Mouse (Mus musculus) embryonic facial prominence, embryonic 15.5 days (tissue): ENCODE data around the gene Ninj1. TPM values are rescaled to one million over a fixed set of nuclear protein-coding genes. Genes with fewer than 3 reads are reported as not detected.

Experiments used
- ATAC-seq: fragments of 200-750 bp; cut with Nextera tagmentation; 2 replicates; pipeline ENCODE4 v1.8.0; 2017; ENCODE audit warnings: low read depth, moderate TSS enrichment; ENCODE audit not compliant: insufficient number of reproducible peaks, low FRiP score, low TSS enrichment
- H3K27ac ChIP-seq: fragments of 300-500 bp; sonication (generic); replicated peaks from 2 replicates; pipeline ENCODE4 v1.5.1; 2015; ENCODE audit warnings: mild to moderate bottlenecking, inconsistent platforms
- H3K27me3 ChIP-seq: fragments of 300-500 bp; sonication (generic); 2 replicates; pipeline ENCODE4 v1.6.1; 2015; ENCODE audit warnings: inconsistent platforms
- H3K36me3 ChIP-seq: fragments of 300-500 bp; sonication (generic); 2 replicates; pipeline ENCODE4 v1.6.1; 2015; ENCODE audit warnings: mild to moderate bottlenecking, inconsistent platforms
- H3K4me1 ChIP-seq: fragments of 300-500 bp; sonication (generic); 2 replicates; pipeline ENCODE4 v1.6.1; 2015; ENCODE audit warnings: inconsistent platforms
- H3K4me2 ChIP-seq: fragments of 300-500 bp; sonication (generic); replicated peaks from 2 replicates; pipeline ENCODE4 v1.6.1; 2015; ENCODE audit warnings: mild to moderate bottlenecking, inconsistent platforms
- H3K4me3 ChIP-seq: fragments of 300-500 bp; sonication (generic); replicated peaks from 2 replicates; pipeline ENCODE4 v1.5.1; 2015; ENCODE audit warnings: mild to moderate bottlenecking, inconsistent platforms
- H3K9ac ChIP-seq: fragments of 300-500 bp; sonication (generic); 2 replicates; pipeline ENCODE4 v1.6.1; 2015; ENCODE audit warnings: inconsistent platforms
- H3K9me3 ChIP-seq: fragments of 300-500 bp; sonication (generic); replicated peaks from 2 replicates; pipeline ENCODE4 v1.6.1; 2016; ENCODE audit warnings: inconsistent platforms
- WGBS: fragments of 180-500 bp; shearing (Covaris S2); methylation state at CpG from one replicate; pipeline ENCODE4 v1.1.7; 2015; 5-methylcytosine and 5-hydroxymethylcytosine counted together
- polyA plus RNA-seq: library from polyadenylated mRNA; unstranded; fragments of >200 nt; fragmentation: Nextera tagmentation; extraction: Ambion mirVana; gene quantifications from 2 replicates; pipeline ENCODE4 v1.2.1, GENCODE M21; 2015

Ninj1 gene
- polyA plus RNA-seq, 1 experiment from 2014 or later = 62.7 TPM

DNA sequence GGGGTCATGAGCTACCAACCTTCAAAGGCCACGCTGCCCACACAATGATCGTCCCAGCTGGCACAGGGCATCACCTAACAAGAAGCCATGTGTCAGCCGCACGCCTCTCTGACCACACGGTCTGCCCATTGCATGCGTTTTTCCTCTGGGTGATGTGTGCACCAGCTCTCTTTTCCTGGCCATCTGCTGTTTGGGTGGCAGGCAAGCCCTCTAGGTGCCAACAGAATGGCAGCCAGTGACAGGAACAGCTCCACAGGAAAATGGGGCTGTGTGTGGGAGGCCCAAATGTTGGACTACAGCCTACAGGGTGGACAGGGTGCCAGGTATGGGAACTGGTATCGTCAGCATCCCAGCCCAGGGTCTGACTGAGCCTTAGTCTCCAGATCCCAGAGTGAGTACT lies 14.9 kb upstream of the Ninj1 start:
- ATAC-seq = 0 out of 2 replicates have a peak, but pooled peaks have one; percentile 13

DNA sequence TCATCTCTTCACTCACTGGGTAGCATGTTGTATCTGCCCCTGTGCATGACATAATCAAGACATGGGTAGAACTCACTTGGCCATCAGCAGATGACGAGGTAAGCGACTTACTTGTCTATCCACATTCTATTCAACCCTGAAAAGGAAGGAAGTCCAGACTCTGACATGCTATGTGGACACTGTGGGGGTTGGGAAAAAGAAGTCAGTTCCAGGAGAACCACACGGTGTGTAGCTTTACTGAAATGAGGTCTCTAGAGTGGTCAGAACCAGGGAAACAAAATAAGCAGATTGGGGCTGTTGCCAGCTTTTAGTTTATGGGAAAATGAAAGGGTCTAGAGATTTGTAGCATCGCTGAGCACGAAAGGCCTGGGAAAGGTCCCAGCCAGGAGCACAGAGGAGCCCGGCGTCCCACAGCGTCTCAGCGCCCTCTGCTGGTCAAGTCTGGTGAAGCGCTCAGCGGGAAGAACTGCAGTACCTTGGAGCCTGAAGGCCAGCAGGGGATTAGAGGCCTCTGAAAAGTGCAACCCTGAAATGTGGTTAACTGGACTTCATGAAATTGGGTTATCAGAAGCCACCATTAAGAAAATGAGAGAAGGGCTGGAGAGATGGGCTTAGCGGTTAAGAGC lies 14.2 kb upstream of the Ninj1 start:
- no peak overlapping the region for H3K4me2 ChIP-seq
- no peak overlapping the region for H3K9ac ChIP-seq
- H3K4me1 ChIP-seq = peaks cover 4% of the 10 kb centered on the region; the same call in 1 of the 2 replicates
- ATAC-seq = peak; percentile 73
- no peaks in the 10 kb centered on the region for H3K36me3 ChIP-seq
- WGBS = 7% methylated on average over 12 of the region's 12 CpGs
- H3K27ac ChIP-seq = no peak overlapping the region
- no peaks in the 10 kb centered on the region for H3K9me3 ChIP-seq
- no peak overlapping the region for H3K4me3 ChIP-seq
- H3K27me3 ChIP-seq = no peaks in the 10 kb centered on the region

More for the DNA sequence above, 14.9 kb upstream of the Ninj1 start:
- H3K4me1 ChIP-seq = peaks cover 4% of the 10 kb centered on the region; the same call in 1 of the 2 replicates
- 85% methylated on average over 7 of the region's 7 CpGs for WGBS
- no peaks in the 10 kb centered on the region for H3K9me3 ChIP-seq
- no peaks in the 10 kb centered on the region for H3K27me3 ChIP-seq
- no peaks in the 10 kb centered on the region for H3K36me3 ChIP-seq
- H3K4me3 ChIP-seq = no peak overlapping the region
- H3K9ac ChIP-seq = no peak overlapping the region
- H3K27ac ChIP-seq = no peak overlapping the region
- no peak overlapping the region for H3K4me2 ChIP-seq

- ATAC-seq = no peak
- Histone ChIP-seq H3K4me2 (no peak overlapping the region), H3K9ac (no peak overlapping the region), H3K4me1 (peaks cover 14% of the 10 kb centered on the region), H3K4me3 (no peak overlapping the region), H3K9me3 (no peaks in the 10 kb centered on the region), H3K36me3 (no peaks in the 10 kb centered on the region), H3K27ac (no peak overlapping the region), H3K27me3 (no peaks in the 10 kb centered on the region)
- 68% methylated on average over 10 of the region's 10 CpGs for WGBS
Measured at GRCm38 (mm10) chr13:49175509-49175908, 11.8 kb upstream of the Ninj1 start.

DNA sequence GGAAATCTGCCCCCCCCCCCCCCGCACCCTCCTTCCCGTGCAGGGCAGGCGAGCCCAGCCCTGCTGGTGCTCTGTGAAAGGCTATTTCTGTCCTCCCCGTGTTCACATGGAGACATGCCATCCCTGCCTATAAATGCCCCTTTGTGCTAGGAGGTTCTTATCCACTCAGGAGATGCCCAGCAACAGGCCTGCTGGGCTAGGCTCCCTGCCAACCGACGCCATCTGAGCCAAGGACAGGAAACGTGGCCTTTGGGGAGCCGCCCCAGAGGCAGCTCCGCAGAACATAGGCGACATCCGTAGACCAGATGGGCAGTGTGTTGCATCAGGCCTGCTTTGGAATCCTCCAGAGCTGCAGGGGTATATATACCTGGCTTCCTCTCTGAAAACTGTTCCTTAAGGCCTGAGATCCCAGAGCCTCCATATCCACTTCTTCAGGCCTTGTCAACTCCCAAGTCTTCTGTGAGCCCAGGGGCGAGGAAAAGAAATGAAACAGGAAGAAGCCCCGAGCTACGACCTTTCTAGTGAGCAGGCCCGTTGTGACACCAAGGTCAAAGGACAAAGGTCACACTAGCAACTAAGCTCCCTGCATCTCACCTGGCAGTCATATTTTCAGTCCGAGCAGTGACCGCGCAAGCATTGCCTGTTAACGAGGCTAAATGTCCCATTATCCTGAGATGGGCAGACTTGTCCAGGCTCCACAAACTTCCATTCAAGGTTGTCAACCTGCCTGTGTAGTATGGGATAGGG lies 8.3 kb upstream of the Ninj1 start:
- Histone ChIP-seq H3K9ac (no peak overlapping the region), H3K9me3 (no peaks in the 10 kb centered on the region), H3K4me3 (no peak overlapping the region), H3K27me3 (no peaks in the 10 kb centered on the region), H3K4me1 (peaks cover 10% of the 10 kb centered on the region; the same call in 1 of the 2 replicates), H3K27ac (peak overlapping the region; percentile 65), H3K4me2 (no peak overlapping the region), H3K36me3 (no peaks in the 10 kb centered on the region)
- 45% methylated on average over 19 of the region's 19 CpGs for WGBS
- peak; percentile 71 for ATAC-seq

DNA sequence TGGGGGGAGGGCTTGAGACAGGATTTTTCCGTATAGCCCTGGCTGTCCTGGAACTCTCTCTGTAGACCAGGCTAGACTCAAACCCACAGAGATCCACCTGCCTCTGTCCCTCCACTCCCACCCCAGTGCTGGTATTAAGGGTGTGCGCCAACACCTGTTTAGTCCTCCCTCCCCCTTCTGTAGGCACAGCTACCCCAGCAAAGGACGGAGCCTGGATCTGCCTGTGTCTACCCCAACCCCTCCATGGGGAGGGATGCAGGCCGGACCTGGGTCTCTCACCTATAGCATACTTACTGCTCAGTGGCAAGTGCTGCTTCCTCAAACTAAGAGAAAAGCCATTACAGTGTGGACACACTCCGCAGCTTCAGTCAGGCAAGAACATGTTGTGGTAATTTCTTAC lies 7.0 kb upstream of the Ninj1 start:
- Histone ChIP-seq H3K4me1 (peaks cover 10% of the 10 kb centered on the region; the same call in 1 of the 2 replicates), H3K27ac (no peak overlapping the region), H3K27me3 (no peaks in the 10 kb centered on the region), H3K36me3 (no peaks in the 10 kb centered on the region), H3K9ac (no peak overlapping the region), H3K4me2 (no peak overlapping the region), H3K9me3 (no peaks in the 10 kb centered on the region), H3K4me3 (no peak overlapping the region)
- WGBS = 82% methylated on average over 5 of the region's 5 CpGs
- no peak for ATAC-seq

GRCm38 (mm10) chr13:49180691-49181090 lies 6.6 kb upstream of the Ninj1 start:
- Histone ChIP-seq H3K9me3 (no peaks in the 10 kb centered on the region), H3K36me3 (no peaks in the 10 kb centered on the region), H3K27ac (no peak overlapping the region), H3K9ac (no peak overlapping the region), H3K4me3 (no peak overlapping the region), H3K4me2 (no peak overlapping the region), H3K4me1 (peaks cover 10% of the 10 kb centered on the region; the same call in 1 of the 2 replicates), H3K27me3 (no peaks in the 10 kb centered on the region)
- WGBS = 58% methylated on average over 1 of the region's 1 CpGs
- no peak for ATAC-seq

- no peaks in the 10 kb centered on the region for H3K27me3 ChIP-seq
- H3K9ac ChIP-seq = no peak overlapping the region
- 75% methylated on average over 3 of the region's 3 CpGs for WGBS
- H3K27ac ChIP-seq = no peak overlapping the region
- H3K9me3 ChIP-seq = no peaks in the 10 kb centered on the region
- H3K4me1 ChIP-seq = peaks cover 12% of the 10 kb centered on the region
- ATAC-seq = no peak
- H3K36me3 ChIP-seq = no peaks in the 10 kb centered on the region
- no peak overlapping the region for H3K4me2 ChIP-seq
- H3K4me3 ChIP-seq = no peak overlapping the region
Measured at GRCm38 (mm10) chr13:49181411-49181984, 5.8 kb upstream of the Ninj1 start.

- 49% methylated on average over 5 of the region's 5 CpGs for WGBS
- Histone ChIP-seq H3K4me1 (peaks cover 24% of the 10 kb centered on the region), H3K9ac (no peak overlapping the region), H3K9me3 (no peaks in the 10 kb centered on the region), H3K27me3 (no peaks in the 10 kb centered on the region), H3K36me3 (no peaks in the 10 kb centered on the region), H3K27ac (no peak overlapping the region), H3K4me2 (no peak overlapping the region), H3K4me3 (no peak overlapping the region)
- no peak for ATAC-seq
Measured at GRCm38 (mm10) chr13:49183161-49183560, 4.1 kb upstream of the Ninj1 start.

- WGBS = 33% methylated on average over 5 of the region's 5 CpGs
- no peak for ATAC-seq
- no peaks in the 10 kb centered on the region for H3K36me3 ChIP-seq
- no peak overlapping the region for H3K4me2 ChIP-seq
- H3K9me3 ChIP-seq = no peaks in the 10 kb centered on the region
- H3K4me3 ChIP-seq = no peak overlapping the region
- peaks cover 26% of the 10 kb centered on the region for H3K4me1 ChIP-seq
- no peak overlapping the region for H3K9ac ChIP-seq
- no peak overlapping the region for H3K27ac ChIP-seq
- H3K27me3 ChIP-seq = no peaks in the 10 kb centered on the region
Measured at GRCm38 (mm10) chr13:49183646-49184045, 3.6 kb upstream of the Ninj1 start.

GRCm38 (mm10) chr13:49186798-49187287 lies 442 bp upstream of the Ninj1 start:
- Histone ChIP-seq H3K9me3 (no peaks in the 10 kb centered on the region), H3K27ac (peak overlapping the region; percentile 63), H3K9ac (no peak overlapping the region), H3K4me2 (peak overlapping the region; percentile 97), H3K36me3 (no peaks in the 10 kb centered on the region), H3K4me3 (peak overlapping the region; percentile 85), H3K4me1 (peaks cover 42% of the 10 kb centered on the region), H3K27me3 (no peaks in the 10 kb centered on the region)
- WGBS = 15% methylated on average over 11 of the region's 11 CpGs
- peak; percentile 31; the same call in 1 of the 2 replicates for ATAC-seq

- Histone ChIP-seq H3K9me3 (no peaks in the 10 kb centered on the region), H3K27me3 (no peaks in the 10 kb centered on the region), H3K9ac (peak overlapping the region; percentile 53; the same call in 1 of the 2 replicates), H3K4me2 (peak overlapping the region; percentile 97), H3K27ac (no peak overlapping the region), H3K4me3 (peak overlapping the region; percentile 85), H3K36me3 (no peaks in the 10 kb centered on the region), H3K4me1 (peaks cover 48% of the 10 kb centered on the region)
- WGBS = 14% methylated on average over 15 of the region's 15 CpGs
- ATAC-seq = no peak
Measured at GRCm38 (mm10) chr13:49188219-49188965, 1.1 kb downstream of the Ninj1 start.
